Mouse (Mus musculus) adipose tissue, adult 10 weeks (tissue): Measurements from ENCODE around the gene Ceacam13. TPM values are rescaled to one million over a fixed set of nuclear protein-coding genes. Genes with fewer than 3 reads are reported as not detected.

Source experiments
- polyA plus RNA-seq: library from polyadenylated mRNA; stranded (reverse); fragments of 350-450 nt; fragmentation: Illumina TruSeq; extraction: RNeasy Lipid Tissue Mini Kit (QIAGEN cat#74804); gene quantifications from one replicate; pipeline ENCODE4 v1.2.3, GENCODE M21; 2014; ENCODE audit warnings: low read depth, low replicate concordance

Ceacam13 gene
- not detected for polyA plus RNA-seq

DNA sequence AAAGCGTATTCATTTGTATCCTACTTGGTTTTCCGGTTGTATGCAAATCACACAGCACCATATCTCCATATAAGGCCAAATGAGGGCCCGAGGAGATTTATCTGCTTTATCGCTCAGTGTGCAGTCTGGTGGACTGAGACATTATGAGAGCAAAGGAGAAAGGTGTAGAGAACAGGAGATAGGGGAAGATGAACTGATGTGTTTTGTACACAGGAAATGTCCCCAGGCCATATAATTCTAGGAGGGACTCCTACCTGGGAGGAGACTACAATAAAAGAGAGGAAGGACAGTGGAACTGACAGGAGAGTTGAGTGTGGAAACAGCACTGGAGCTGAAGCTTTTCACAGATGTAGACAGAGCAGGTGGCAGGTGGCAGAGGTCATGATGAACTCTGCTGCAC lies at the start of gene Ceacam13:
Gene Ceacam13 (plus strand): TSS at position 301 of the 400 bp plus-strand sequence.

DNA sequence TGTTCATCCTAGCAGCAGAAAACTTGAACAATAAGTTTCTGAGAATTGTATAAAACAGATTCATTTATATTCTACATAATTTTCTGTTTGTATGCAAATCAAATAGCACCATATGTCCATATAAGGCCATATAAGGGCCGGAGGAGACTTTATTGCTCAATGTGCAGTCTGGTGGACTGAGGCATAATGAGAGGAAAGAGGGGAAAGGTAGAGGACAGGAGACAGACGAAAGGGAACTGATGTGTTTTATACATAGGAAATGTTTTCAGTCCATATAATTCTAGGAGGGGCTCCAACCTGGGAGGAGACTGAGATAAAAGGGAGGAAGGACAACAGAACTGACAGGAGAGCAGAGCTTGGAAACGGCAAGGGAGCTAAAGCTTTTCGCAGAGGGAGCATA lies 37.9 kb upstream of the Ceacam13 start, which contains the start of gene Ceacam11:
Gene Ceacam11 (plus strand): TSS at position 301 of the 400 bp plus-strand sequence.

DNA sequence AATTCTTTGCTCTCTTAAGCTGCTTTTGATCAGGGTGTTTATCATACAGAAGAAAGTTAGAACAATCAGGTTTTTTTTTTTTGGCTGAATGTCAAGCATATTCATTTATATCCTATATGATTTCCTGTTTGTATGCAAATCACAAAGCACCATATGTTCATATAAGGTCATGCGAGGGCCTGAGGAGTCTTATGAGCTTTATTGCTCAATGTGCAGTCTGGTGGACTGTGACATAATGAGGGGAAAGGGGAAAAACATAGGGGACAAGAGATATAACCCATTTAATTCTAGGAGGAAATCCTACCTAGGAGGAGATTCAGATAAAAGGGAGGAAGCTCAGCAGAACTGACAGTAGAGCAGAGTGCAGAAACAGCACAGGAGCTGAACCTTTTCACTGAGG lies 55.9 kb downstream of the Ceacam13 start, which contains the start of gene Ceacam12:
Gene Ceacam12 (plus strand): TSS at position 301 of the 400 bp plus-strand sequence.

Other genes with a start within 250 kb of the Ceacam13 start
- gene Ceacam14, start 197.3 kb upstream of the Ceacam13 start, polyA plus RNA-seq: not detected
- gene Gm5155, start 138.1 kb upstream of the Ceacam13 start, polyA plus RNA-seq: not detected
- gene Ceacam11, start 37.8 kb upstream of the Ceacam13 start, polyA plus RNA-seq: not detected
- gene Ceacam12, start 56.0 kb downstream of the Ceacam13 start, polyA plus RNA-seq: not detected
- not detected for gene Igfl3, start 166.6 kb downstream of the Ceacam13 start, polyA plus RNA-seq
- gene Mill1, start 235.5 kb downstream of the Ceacam13 start, polyA plus RNA-seq: 0.11 TPM